21 mouse cellular contexts compared by ENCODE assay signal in the genomic region with DNA sequence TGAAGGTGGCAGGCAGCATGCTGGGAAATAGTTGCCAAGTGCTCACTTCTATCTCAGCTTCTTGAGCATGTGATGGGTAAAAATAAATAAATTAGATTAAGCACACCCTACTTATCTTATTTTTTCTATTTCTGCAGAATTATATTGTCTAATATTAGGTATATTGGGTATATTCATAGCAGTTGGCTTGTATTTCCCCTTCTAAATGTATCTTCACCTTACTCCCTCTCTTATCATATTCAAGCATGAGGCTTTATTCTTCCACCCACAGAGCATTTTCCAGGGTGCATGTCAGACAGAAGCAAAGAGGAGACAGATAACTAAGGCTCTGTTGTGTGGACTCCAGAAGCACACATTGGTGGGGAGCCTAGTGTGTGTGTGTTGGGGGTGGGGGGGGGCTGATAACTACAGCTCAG. TPM values are rescaled to one million over a fixed set of nuclear protein-coding genes. Genes with fewer than 3 reads are reported as not detected.
DNase-seq lines count a peak whose midpoint lies in the region; ATAC-seq and TF ChIP-seq lines count a peak whose summit lies in the region.
"Had no signal": no experiment of that assay in that cellular context is flagged by ENCODE, and none has a peak within 500 bp of the region (broad histone marks: within the 10 kb centered on the region; RNA-seq: fewer than 3 reads in every experiment).

No protein-coding gene starts in this region.

- no peak overlapping the region for H3K4me3 ChIP-seq in forebrain, embryonic 10.5 days
- H3K4me3 ChIP-seq in forebrain, embryonic 16.5 days (replicated peaks; ENCODE audit: low read length) = no peak overlapping the region
- H3K4me3 ChIP-seq in liver, embryonic 12.5 days = no peak overlapping the region
- no peak overlapping the region for H3K4me3 ChIP-seq in liver, postnatal 0 days (ENCODE audit: low read depth, low read length)
- H3K4me3 ChIP-seq in liver, embryonic 14.5 days (ENCODE audit: insufficient read depth in 1 of 2, low read depth in 2 of 2, low read length in 2 of 2) = no peak overlapping the region
- H3K4me3 ChIP-seq: embryonic facial prominence, embryonic 10.5 days; heart, embryonic 10.5 days had no signal

- ATAC-seq in forebrain, embryonic 16.5 days = no peak
- ATAC-seq in liver, embryonic 12.5 days = peak; percentile 80
- ATAC-seq in liver, postnatal 0 days = no peak
- ATAC-seq in liver, embryonic 14.5 days (ENCODE audit: insufficient read depth) = peak; percentile 74
- peak; percentile 85 for ATAC-seq in megakaryocyte-erythroid progenitor cell, adult 5-6 weeks (replicated peaks; ENCODE audit: low FRiP score, low TSS enrichment, poor library complexity, severe bottlenecking)
- ATAC-seq in cerebellum, adult (ENCODE audit: insufficient number of reproducible peaks, low FRiP score, low TSS enrichment) = no peak
- ATAC-seq: forebrain, postnatal 0 days; intestine, embryonic 16.5 days had no signal

- H3K9ac ChIP-seq in forebrain, embryonic 16.5 days (replicated peaks; ENCODE audit: low read depth, low read length) = no peak overlapping the region
- no peak overlapping the region for H3K9ac ChIP-seq in liver, embryonic 12.5 days
- no peak overlapping the region for H3K9ac ChIP-seq in liver, postnatal 0 days (replicated peaks)
- no peak overlapping the region for H3K9ac ChIP-seq in liver, embryonic 14.5 days (replicated peaks)
- H3K9ac ChIP-seq: forebrain, postnatal 0 days; hindbrain, embryonic 14.5 days had no signal

- no peak for DNase-seq in forebrain, embryonic 10.5 days (ENCODE audit: extremely low spot score, low spot score)
- DNase-seq in liver, postnatal 0 days = no peak
- DNase-seq in liver, embryonic 14.5 days (ENCODE audit: low read depth in 3 of 3, low spot score in 3 of 3) = no peak
- no peak for DNase-seq in cerebellum, adult 9-11 months
- DNase-seq: adrenal gland, postnatal 25 days; B cell, adult 2 months; cerebellum, adult 11-12 months; cerebellum, adult 9-10 months; cerebellum, postnatal 36 days; forebrain, postnatal 0 days; gastrocnemius, postnatal 10 days; heart, adult 18-20 months; heart, postnatal 14 days had no signal

- no peak overlapping the region for H3K4me2 ChIP-seq in forebrain, embryonic 16.5 days (ENCODE audit: low read length)
- no peak overlapping the region for H3K4me2 ChIP-seq in liver, embryonic 12.5 days
- H3K4me2 ChIP-seq in liver, postnatal 0 days (ENCODE audit: low read depth, low read length) = no peak overlapping the region
- H3K4me2 ChIP-seq in liver, embryonic 14.5 days (ENCODE audit: low read depth) = no peak overlapping the region
- H3K4me2 ChIP-seq: hindbrain, embryonic 14.5 days had no signal

- peaks cover 17% of the 10 kb centered on the region for H3K4me1 ChIP-seq in forebrain, embryonic 10.5 days
- 0 out of 2 replicates have a peak, but pooled peaks cover 4% of the 10 kb centered on the region for H3K4me1 ChIP-seq in forebrain, embryonic 16.5 days (replicated peaks; ENCODE audit: control insufficient read depth, insufficient read depth, low read length)
- peaks cover 12% of the 10 kb centered on the region; the same call in 1 of the 2 replicates for H3K4me1 ChIP-seq in liver, embryonic 12.5 days
- no peaks in the 10 kb centered on the region for H3K4me1 ChIP-seq in liver, postnatal 0 days (ENCODE audit: insufficient read depth)
- H3K4me1 ChIP-seq in liver, embryonic 14.5 days (replicated peaks; ENCODE audit: control insufficient read depth in 2 of 2, insufficient read depth in 2 of 2, low read length in 1 of 2) = peaks cover 0 to 5% of the 10 kb centered on the region in 2 experiments; a peak in 2 of 4 replicates
- H3K4me1 ChIP-seq: heart, embryonic 10.5 days had no signal

- no peak for TF ChIP-seq CTCF in liver, postnatal 0 days (IDR thresholded peaks at IDR 0.05; ENCODE audit: low read depth)
- no peak for TF ChIP-seq CTCF in liver, embryonic 14.5 days (IDR thresholded peaks at IDR 0.05; ENCODE audit: low read depth)

- H3K27me3 ChIP-seq in forebrain, embryonic 10.5 days (ENCODE audit: poor library complexity, severe bottlenecking) = peaks cover 99% of the 10 kb centered on the region
- peaks cover 6% of the 10 kb centered on the region; the same call in 1 of the 2 replicates for H3K27me3 ChIP-seq in forebrain, embryonic 16.5 days (replicated peaks; ENCODE audit: control insufficient read depth, insufficient read depth, low read length)
- H3K27me3 ChIP-seq in liver, embryonic 12.5 days (replicated peaks) = peaks cover 16% of the 10 kb centered on the region
- H3K27me3 ChIP-seq in liver, postnatal 0 days (ENCODE audit: insufficient read depth, low read length) = peaks cover 4% of the 10 kb centered on the region; the same call in 1 of the 2 replicates
- no peaks in the 10 kb centered on the region for H3K27me3 ChIP-seq in liver, embryonic 14.5 days (ENCODE audit: control insufficient read depth, insufficient read depth, low read length)

- no peak for TF ChIP-seq EP300 in liver, postnatal 0 days (IDR thresholded peaks at IDR 0.05; ENCODE audit: low read depth)
- TF ChIP-seq EP300 in liver, embryonic 14.5 days (IDR thresholded peaks at IDR 0.05; ENCODE audit: low read depth) = no peak

- no peaks in the 10 kb centered on the region for H3K36me3 ChIP-seq in forebrain, embryonic 10.5 days (replicated peaks)
- no peaks in the 10 kb centered on the region for H3K36me3 ChIP-seq in forebrain, embryonic 16.5 days (ENCODE audit: control insufficient read depth, insufficient read depth)
- no peaks in the 10 kb centered on the region for H3K36me3 ChIP-seq in liver, embryonic 12.5 days
- no peaks in the 10 kb centered on the region for H3K36me3 ChIP-seq in liver, postnatal 0 days (replicated peaks; ENCODE audit: insufficient read depth, low read length)
- no peaks in the 10 kb centered on the region for H3K36me3 ChIP-seq in liver, embryonic 14.5 days (replicated peaks; ENCODE audit: control insufficient read depth, insufficient read depth, low read depth)
- H3K36me3 ChIP-seq: embryonic facial prominence, embryonic 10.5 days; heart, embryonic 10.5 days had no signal

- H3K27ac ChIP-seq in forebrain, embryonic 10.5 days = 0 out of 2 replicates have a peak overlapping the region, but pooled peaks have one; percentile 75
- H3K27ac ChIP-seq in forebrain, embryonic 16.5 days (ENCODE audit: low read length) = no peak overlapping the region
- H3K27ac ChIP-seq in liver, embryonic 12.5 days = no peak overlapping the region
- no peak overlapping the region for H3K27ac ChIP-seq in liver, postnatal 0 days (ENCODE audit: low read depth)
- no peak overlapping the region for H3K27ac ChIP-seq in liver, embryonic 14.5 days
- H3K27ac ChIP-seq: embryonic facial prominence, embryonic 10.5 days; heart, embryonic 10.5 days; hindbrain, embryonic 14.5 days had no signal

- H3K9me3 ChIP-seq in forebrain, embryonic 10.5 days = no peaks in the 10 kb centered on the region
- no peaks in the 10 kb centered on the region for H3K9me3 ChIP-seq in forebrain, embryonic 16.5 days (ENCODE audit: control insufficient read depth, low read length)
- H3K9me3 ChIP-seq in liver, embryonic 12.5 days (replicated peaks) = no peaks in the 10 kb centered on the region
- H3K9me3 ChIP-seq in liver, postnatal 0 days (ENCODE audit: low read length) = no peaks in the 10 kb centered on the region
- H3K9me3 ChIP-seq in liver, embryonic 14.5 days (ENCODE audit: control insufficient read depth, low read length) = no peaks in the 10 kb centered on the region
- H3K9me3 ChIP-seq: embryonic facial prominence, embryonic 10.5 days; heart, embryonic 10.5 days had no signal

RNA-seq across cellular contexts. Expression of gene Alpk1, which starts 22.4 kb away (rescaled TPM):
- 0.76 and 0.87 TPM in 2 replicates for polyA plus RNA-seq in forebrain, embryonic 10.5 days (2016; fragmentation: Nextera tagmentation; extraction: Ambion mirVana)
- polyA plus RNA-seq in forebrain, embryonic 16.5 days (2015; fragmentation: Nextera tagmentation; extraction: Ambion mirVana) = 0.92 and 0.99 TPM in 2 replicates
- polyA plus RNA-seq in liver, embryonic 12.5 days (2016; fragmentation: Nextera tagmentation; extraction: Ambion mirVana) = 0.44 and 0.64 TPM in 2 replicates
- polyA plus RNA-seq in liver, postnatal 0 days (2015; fragmentation: Nextera tagmentation; extraction: Ambion mirVana) = 0.25 and 0.39 TPM in 2 replicates
- 0.38 and 0.59 TPM in 2 replicates for polyA plus RNA-seq in liver, embryonic 14.5 days (2012; rRNA removed)
- polyA plus RNA-seq in liver, embryonic 14.5 days (2014; fragmentation: Nextera tagmentation; extraction: Ambion mirVana) = 0.19 and 0.37 TPM in 2 replicates
- total RNA-seq in megakaryocyte-erythroid progenitor cell, adult 5-6 weeks (2014; fragmentation: Nextera tagmentation) = 2.5 and 5.7 TPM in 2 replicates
- 3.7 and 6.8 TPM in 2 replicates for total RNA-seq in megakaryocyte-erythroid progenitor cell, adult 5-6 weeks (2017)

RNA-seq across cellular contexts. Expression of gene Tifa, which starts 31.7 kb away (rescaled TPM):
- 1.8 and 2.4 TPM in 2 replicates for polyA plus RNA-seq in forebrain, embryonic 10.5 days (2016; fragmentation: Nextera tagmentation; extraction: Ambion mirVana)
- polyA plus RNA-seq in forebrain, embryonic 16.5 days (2015; fragmentation: Nextera tagmentation; extraction: Ambion mirVana) = 3.4 and 5.0 TPM in 2 replicates
- polyA plus RNA-seq in liver, embryonic 12.5 days (2016; fragmentation: Nextera tagmentation; extraction: Ambion mirVana) = 12.8 and 13.7 TPM in 2 replicates
- polyA plus RNA-seq in liver, postnatal 0 days (2015; fragmentation: Nextera tagmentation; extraction: Ambion mirVana) = 20.2 and 21.2 TPM in 2 replicates
- polyA plus RNA-seq in liver, embryonic 14.5 days (2012; rRNA removed) = 5.4 and 8.6 TPM in 2 replicates
- 15.2 and 15.9 TPM in 2 replicates for polyA plus RNA-seq in liver, embryonic 14.5 days (2014; fragmentation: Nextera tagmentation; extraction: Ambion mirVana)
- total RNA-seq in megakaryocyte-erythroid progenitor cell, adult 5-6 weeks (2014; fragmentation: Nextera tagmentation) = 34.5 and 36.0 TPM in 2 replicates
- 32.1 and 34.1 TPM in 2 replicates for total RNA-seq in megakaryocyte-erythroid progenitor cell, adult 5-6 weeks (2017)

Comparison
In these comparisons a context has a peak if more than half of its experiments do, and no peak if none do; other contexts are left out.
1. ATAC-seq: peak in liver, embryonic 12.5 days (single experiment), liver, embryonic 14.5 days (single experiment) and megakaryocyte-erythroid progenitor cell, adult 5-6 weeks (single experiment); none in forebrain, embryonic 16.5 days (single experiment), liver, postnatal 0 days (single experiment) and cerebellum, adult (single experiment).